Mouse (Mus musculus) spleen, adult 2 months (tissue): Measurements from ENCODE around the gene U2af2.

Experiments
- CTCF ChIP-seq: fragments of 200-500 bp; IDR thresholded peaks from 2 replicates; pipeline ENCODE4 v1.5.1; 2011; ENCODE audit warnings: mild to moderate bottlenecking, inconsistent platforms; ENCODE audit not compliant: insufficient read depth, insufficient read length, insufficient replicate concordance; ENCODE audit errors: extremely low read depth
- POLR2A ChIP-seq: fragments of 200-500 bp; IDR thresholded peaks from 2 replicates; pipeline ENCODE4 v1.6.1; 2011; ENCODE audit warnings: low read depth, low read length, inconsistent platforms

DNA sequence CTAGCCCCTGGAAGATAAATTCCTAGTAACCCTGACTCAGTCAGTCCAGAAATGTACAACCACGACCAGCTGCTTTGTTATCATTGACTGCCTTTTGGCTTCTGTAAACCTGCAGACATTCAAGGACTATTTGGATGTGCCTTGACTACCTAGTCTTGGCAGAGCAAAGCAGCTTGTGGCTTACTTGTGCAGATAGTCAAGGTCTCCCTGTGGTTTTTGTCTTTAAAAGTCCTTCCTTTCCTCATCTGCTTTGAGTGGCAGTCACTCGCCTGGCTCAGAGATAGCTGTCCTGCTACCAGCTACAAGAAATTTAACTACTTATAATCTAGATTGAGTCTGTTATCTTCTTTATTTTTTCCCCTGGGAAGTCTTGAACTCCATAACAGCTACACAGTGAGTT lies 17.0 kb upstream of the U2af2 start:
- TF ChIP-seq CTCF (no peak), POLR2A (no peak)
